Mouse (Mus musculus) NIH3T3 (cell line): ENCODE data around the gene Maff.
A peak's percentile ranks its signal among the peaks of the same experiment; 100 is the strongest.

Source experiments
- DNase-seq: peaks from one replicate; pipeline ENCODE4 v3.0.0-alpha.2; 2012; ENCODE audit warnings: low read depth

Maff gene

DNA sequence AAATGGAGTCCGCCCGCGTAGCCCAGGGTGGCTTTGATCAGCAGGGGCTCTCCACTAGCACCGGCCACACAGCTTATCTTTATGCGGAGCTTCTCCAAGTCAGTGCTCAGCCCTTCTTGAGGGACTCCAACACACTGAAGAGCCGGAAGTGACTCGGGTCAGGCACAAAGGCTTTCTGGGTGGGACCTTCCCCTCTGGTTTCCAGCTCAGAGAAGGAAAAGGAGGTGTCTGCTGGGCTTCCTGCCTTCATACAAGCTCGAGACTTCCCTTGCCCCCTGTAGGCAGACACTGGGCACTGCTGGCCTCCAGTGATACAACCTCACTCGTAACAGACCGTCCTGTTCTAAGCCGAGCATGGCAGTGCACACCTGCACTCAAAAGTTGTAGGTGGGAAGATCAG, 50.3 kb downstream of the Maff start:
- DNase-seq: no peak

- peak; percentile 55 for DNase-seq
Observed at GRCm38 (mm10) chr15:79399231-79400052, 53.0 kb downstream of the Maff start.

DNA sequence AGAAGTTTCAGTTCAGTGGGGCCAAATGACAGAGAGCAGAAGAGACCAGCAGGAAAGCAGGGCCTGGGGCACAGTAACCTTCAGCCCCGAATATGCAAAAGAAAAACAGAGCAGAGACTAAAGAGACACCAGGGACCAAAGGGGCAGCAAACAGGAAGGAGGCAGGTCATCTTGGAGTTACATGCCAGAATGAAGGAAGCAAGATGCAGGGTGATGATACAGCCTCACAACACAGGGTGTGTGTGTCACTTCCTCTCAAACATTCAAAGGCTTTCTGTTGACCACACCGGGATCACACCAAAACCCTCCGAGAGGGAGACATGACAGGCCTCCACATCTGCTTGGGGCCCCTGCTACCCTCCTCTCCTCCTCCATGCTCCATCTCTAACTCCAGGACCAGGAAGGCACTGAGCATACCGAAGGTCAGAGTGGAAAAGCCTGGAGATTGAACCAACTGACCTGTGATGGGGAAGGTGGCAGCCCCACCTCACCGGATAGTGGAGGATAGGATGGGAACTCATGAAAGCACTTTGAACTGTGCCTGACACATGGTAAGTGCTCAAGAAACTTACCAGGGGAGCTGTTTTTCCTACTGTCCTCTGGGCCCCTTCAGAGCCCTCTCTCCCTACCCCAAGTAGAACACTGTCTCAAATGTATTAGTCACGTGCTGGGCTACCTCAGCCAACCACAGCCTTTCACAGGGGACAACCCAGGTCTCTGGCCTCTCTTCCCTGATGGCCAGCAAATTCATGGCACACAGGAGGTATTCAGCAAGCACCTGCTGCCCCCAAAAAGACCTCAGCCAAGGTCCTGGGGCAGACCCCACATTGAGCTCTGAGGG, 53.9 kb downstream of the Maff start:
- no peak for DNase-seq

DNA sequence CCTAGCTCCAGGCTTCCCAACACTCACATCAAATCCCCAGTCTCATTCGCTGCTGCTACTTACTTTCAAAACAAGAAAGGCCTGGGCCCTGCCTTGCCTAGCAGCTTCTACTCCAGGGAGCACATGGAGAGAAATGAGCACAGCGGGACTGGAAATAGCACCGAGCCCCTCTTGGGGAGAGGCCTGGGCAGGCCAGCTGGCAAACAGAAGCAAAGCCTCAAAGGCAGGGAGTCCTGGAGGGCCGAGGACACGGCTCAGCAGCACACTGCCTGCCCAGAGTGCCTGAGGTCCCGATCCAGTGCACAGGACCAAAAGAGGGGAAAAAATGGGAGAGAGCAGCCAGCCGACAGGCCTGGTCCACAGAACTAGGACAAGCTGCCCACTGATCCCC, 54.5 kb downstream of the Maff start:
- no peak for DNase-seq

DNA sequence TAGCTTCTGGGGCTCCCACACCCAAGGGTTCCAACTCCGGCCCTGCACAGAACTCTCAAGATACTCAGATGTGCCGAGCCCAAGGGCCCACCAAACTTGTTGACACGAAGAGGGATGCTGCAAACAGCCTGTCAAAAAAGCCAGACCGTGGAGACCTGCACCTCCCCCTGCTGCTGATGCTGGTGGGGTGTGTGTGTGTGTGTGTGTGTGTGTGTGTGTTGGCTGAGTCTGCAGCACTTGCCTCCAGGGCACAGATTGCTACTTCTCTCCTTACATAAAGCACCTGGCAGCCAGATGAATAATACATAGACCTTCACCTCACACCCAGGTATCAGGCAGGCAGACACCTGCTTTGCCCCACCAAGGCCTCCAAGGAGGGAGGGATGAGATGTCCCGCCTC, 55.8 kb downstream of the Maff start:
- peak; percentile 63 for DNase-seq

GRCm38 (mm10) chr15:79402836-79403762, 56.7 kb downstream of the Maff start, which contains the start of gene Tmem184b:
Tmem184b (minus strand) TSS chr15:79403569.
- peak; percentile 91 for DNase-seq

- peak; percentile 37 for DNase-seq
Observed at GRCm38 (mm10) chr15:79403763-79404210, 57.4 kb downstream of the Maff start.

DNA sequence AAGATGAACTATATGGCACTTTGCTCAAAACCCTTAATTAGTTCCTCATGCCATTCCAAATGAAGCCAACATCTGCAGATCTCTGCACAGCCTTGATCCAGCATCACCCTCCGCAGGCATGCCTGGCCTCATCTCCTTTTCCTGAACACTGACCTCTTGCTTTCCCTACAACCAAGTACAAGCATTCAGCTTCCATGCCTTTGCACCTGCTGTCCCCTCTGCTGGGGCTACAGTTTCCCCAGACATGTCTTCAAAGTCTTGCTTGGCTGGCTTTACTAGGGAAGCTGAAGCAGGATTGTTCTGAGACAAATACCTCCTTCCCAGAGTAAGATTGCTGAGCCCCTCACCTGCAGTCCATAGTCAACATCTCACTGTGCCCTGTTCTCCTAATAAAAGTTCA, 57.9 kb downstream of the Maff start:
- no peak for DNase-seq

- no peak for DNase-seq
Observed at GRCm38 (mm10) chr15:79406564-79406963, 60.1 kb downstream of the Maff start.
